Mouse (Mus musculus) testis, adult 2 months (tissue): ENCODE measurements around the gene B3galt4. TPM values are rescaled to one million over a fixed set of nuclear protein-coding genes. Genes with fewer than 3 reads are reported as not detected.
A peak's percentile ranks its signal among the peaks of the same experiment; 100 is the strongest.

Experiments
- H3K27ac ChIP-seq: fragments of 200-500 bp; 2 replicates; pipeline ENCODE4 v1.5.1; 2012; ENCODE audit warnings: low read depth, low read length; ENCODE audit not compliant: control insufficient read depth, insufficient read depth
- H3K27me3 ChIP-seq: fragments of 200-500 bp; 2 replicates; pipeline ENCODE4 v1.6.1; 2012; ENCODE audit warnings: mild to moderate bottlenecking, low read length, moderate library complexity; ENCODE audit not compliant: control insufficient read depth, insufficient read depth
- H3K36me3 ChIP-seq: fragments of 200-500 bp; 2 replicates; pipeline ENCODE4 v1.6.1; 2012; ENCODE audit warnings: mild to moderate bottlenecking, low read length; ENCODE audit not compliant: control insufficient read depth, insufficient read depth
- H3K4me1 ChIP-seq: fragments of 200-500 bp; 2 replicates; pipeline ENCODE4 v1.6.1; 2012; ENCODE audit warnings: low read length; ENCODE audit not compliant: control insufficient read depth, insufficient read depth
- H3K4me3 ChIP-seq: fragments of 200-500 bp; 2 replicates; pipeline ENCODE4 v1.5.1; 2012; ENCODE audit warnings: low read depth, mild to moderate bottlenecking, low read length, moderate library complexity, mixed read lengths; ENCODE audit not compliant: control insufficient read depth
- CTCF ChIP-seq: fragments of 200-500 bp; IDR thresholded peaks from 2 replicates; pipeline ENCODE4 v1.5.1; 2012; ENCODE audit warnings: low read depth, mild to moderate bottlenecking, inconsistent platforms, low read length, moderate library complexity; ENCODE audit not compliant: control insufficient read depth, insufficient read depth, insufficient replicate concordance
- POLR2A ChIP-seq: fragments of 200-500 bp; IDR thresholded peaks from 2 replicates; pipeline ENCODE4 v1.6.1; 2012; ENCODE audit warnings: low read depth, mild to moderate bottlenecking, inconsistent platforms, low read length, moderate library complexity; ENCODE audit not compliant: control insufficient read depth
- polyA plus RNA-seq: library from polyadenylated mRNA; depleted of rRNA; stranded (reverse); fragments of >200 nt; gene quantifications from 2 replicates; pipeline ENCODE4 v1.2.3, GENCODE M21; 2012

The B3galt4 gene
- polyA plus RNA-seq, 1 experiment, result 9.1 TPM

DNA sequence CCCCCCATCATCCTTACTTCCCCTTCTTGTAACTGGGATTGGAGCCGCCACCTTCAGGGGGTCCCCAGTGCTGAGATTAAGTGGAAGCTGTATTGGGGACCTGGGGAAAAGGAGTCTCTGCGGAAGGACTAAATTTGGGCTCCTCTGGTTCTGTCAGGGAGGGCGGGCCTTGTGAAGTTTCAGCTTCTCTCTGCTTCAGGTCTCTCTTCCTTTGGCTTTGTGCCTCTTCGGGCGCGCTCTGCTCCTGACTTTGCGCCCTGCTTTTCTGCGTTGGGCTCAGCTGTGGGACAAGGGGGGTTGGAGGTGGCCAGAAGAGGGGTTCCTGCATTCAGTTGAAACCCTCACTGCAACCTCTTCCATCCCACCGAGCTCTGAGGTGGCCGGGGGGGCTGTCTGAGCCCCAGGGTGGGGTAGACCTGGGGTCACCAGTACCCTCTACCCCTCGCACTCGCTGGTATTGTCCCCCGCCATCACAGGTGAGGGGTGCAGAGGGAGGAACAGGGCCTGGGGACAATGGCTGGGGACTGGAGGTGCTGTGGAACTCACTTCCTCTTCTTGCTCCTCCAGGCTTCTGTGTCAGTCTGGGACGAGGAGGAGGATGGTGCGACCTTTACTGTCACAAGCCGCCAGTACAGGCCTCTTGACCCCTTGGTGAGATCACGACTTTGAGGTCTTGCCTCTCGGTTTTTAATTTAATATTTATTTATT is 20.0 kb downstream of the B3galt4 start:
- Histone ChIP-seq H3K36me3 (no peaks in the 10 kb centered on the region), H3K27ac (no peak overlapping the region), H3K4me1 (peaks cover 10% of the 10 kb centered on the region), H3K4me3 (peak overlapping the region; percentile 82), H3K27me3 (no peaks in the 10 kb centered on the region)
- no peak for TF ChIP-seq CTCF
- no peak for TF ChIP-seq POLR2A

DNA sequence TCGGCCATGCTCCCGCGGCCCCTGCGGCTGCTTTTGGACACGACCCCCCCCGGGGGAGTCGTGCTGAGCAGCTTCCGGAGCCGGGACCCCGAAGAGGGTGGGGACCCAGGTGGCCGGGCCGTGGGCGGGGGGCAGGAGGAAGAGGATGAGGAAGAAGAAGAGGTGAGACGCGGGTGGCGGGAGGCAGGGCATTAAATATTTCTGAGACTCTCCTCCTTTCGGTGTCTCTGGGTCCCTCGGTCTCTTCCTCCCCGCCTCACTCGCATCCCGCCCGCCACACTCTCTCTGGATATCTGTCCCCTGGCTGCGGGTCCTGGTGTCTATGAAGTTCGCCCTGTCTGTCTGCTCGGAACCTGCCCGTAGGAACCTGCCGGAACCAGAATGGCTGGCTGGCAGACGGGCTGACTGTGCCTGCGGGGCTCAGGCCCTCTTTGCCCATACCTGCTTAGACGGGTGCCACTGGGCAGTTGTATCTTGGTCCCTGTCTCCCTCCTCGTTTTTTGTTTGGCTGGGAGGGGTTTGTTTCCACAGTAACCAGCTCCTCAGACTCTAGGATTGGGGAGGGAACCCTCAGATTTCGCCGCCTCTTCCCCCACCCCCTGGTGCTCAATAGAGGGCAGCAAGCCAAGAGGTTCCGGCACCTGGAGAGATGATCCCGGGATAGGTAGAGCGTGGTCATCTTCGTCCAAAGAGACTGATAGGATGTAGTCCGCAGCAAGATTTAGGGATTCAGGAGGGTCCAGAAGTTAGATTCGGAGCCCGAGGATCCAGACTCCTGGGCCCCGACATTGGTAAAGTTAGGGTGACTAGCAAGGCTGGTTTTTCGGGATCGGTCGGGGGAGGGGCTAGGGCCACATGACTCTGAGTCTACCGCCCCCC is 20.8 kb downstream of the B3galt4 start:
- H3K4me3 ChIP-seq, result peak overlapping the region; percentile 82
- no peak for TF ChIP-seq POLR2A
- no peaks in the 10 kb centered on the region for H3K27me3 ChIP-seq
- H3K27ac ChIP-seq, result no peak overlapping the region
- no peaks in the 10 kb centered on the region for H3K36me3 ChIP-seq
- peaks cover 10% of the 10 kb centered on the region for H3K4me1 ChIP-seq

DNA sequence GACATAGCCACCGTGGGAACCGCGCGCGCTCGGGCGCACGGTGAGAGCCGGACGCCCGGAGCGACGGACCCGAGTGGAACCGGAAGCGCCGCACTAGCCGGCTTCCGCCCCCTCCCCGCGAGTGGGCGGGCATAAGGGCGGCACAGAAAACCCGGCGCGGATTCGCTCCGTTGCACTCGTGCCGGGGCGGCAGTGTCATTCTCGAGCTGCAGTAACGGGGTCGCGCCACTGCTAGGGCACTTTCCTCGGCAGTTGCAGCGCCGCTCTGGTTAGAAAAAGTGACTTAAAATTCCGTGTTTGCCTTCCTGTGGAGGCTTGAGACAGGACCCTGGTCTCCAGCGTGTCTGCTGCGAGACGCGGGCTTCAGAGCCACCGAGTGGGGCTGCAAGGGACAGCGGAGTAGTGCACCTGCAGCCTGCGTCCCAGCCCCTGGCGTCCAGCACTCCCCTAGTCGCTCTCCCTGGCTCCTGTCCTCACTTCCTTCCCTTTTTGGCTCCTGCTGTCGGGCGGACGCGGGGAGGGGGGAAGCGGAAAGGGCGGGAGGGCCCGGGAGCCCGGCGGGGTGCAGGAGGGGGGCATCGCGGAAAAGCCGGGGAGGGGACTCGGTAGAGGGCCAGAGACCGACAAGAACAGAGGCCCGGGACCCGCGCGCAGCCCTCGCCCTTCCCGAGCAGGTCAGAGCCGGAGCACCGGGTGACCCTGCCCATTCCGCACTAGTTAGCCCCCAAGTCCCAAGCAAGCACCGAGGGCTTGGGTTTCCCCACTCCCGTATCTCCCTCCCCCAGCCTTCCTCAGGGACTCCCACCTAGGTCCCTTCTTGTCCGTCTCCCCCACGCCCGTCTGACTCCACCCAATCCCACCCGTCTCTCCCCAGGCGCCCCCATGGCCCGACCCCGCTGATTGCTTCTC is 21.7 kb downstream of the B3galt4 start, which contains the start of gene Rgl2:
Gene Rgl2 (plus strand): TSS at position 173 of the 909 bp plus-strand sequence.
- peak within 1 kb of the TSS; percentile 56 for H3K27ac ChIP-seq
- no peaks in the 10 kb centered on the region for H3K36me3 ChIP-seq
- peak within 1 kb of the TSS; percentile 82 for H3K4me3 ChIP-seq
- no peak for TF ChIP-seq CTCF
- peak; percentile 67; the same call in 1 of the 2 replicates for TF ChIP-seq POLR2A
- H3K27me3 ChIP-seq, result no peaks in the 10 kb centered on the region
- H3K4me1 ChIP-seq, result peaks cover 10% of the 10 kb centered on the region

DNA sequence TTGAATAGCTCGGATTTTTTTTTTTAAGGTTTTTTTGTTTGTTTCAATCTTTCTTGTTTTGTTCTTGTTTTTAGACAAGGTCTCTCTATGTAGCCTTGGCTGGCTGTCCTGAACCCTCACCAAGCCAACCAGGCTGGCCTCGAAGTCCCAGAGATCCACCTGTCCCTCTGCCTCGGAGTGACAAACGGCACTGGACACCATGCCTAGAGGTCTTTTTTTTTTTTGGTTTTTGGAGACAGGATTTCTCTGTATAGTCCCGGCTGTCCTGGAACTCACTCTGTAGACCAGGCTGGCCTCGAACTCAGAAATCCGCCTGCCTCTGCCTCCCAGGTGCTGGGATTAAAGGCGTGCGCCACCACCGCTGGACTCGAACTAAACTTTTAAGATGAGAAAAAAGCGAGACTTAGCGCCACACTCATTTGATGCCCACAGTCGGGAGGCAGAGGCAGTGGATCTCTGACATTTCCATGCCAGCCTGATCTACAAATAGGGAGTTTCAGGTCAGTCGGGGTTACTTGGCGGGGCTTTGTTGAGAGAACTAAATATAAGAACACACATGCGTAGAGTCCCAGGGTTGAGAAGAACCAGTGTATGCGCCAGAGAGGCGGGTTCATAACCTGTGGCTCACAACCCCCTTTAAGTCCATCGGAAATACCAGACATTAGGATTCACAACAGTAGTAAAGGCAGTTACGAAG is 22.9 kb downstream of the B3galt4 start:
- Histone ChIP-seq H3K27ac (no peak overlapping the region), H3K4me3 (peak overlapping the region; percentile 78), H3K36me3 (no peaks in the 10 kb centered on the region), H3K4me1 (peaks cover 10% of the 10 kb centered on the region), H3K27me3 (no peaks in the 10 kb centered on the region)
- TF ChIP-seq POLR2A, result no peak
- no peak for TF ChIP-seq CTCF

DNA sequence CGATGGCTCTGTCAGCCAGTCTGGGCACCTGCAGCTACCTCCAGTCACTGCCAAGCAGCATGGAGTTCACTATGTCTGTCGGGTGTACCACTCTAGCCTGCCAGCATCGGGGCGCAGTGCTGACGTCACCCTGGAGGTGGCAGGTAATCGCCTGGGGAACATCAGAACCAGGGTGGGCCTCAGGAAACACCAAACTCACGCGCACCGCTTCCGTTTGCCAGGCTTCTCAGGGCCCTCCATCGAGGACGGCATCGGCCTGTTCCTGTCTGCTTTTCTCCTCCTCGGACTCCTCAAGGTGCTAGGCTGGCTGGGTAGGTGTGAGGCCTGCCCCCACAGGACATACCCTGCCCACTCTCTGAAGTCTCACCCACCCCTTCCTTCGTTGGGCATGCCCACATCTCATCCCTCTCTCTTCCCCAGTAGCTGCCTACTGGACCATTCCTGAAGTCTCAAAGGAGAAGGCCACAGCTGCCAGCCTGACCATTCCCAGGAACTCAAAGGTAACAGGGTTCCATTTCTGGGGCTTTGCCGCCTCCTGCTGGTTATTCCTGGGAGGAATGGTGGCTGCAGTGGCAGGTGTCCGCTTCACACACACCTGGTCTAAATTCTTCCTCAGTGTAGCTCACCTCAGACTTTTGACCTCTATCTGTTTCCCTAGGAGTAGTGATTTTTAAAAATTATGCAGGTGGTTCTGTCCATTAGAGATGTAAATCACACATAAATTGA is 24.9 kb downstream of the B3galt4 start:
- Histone ChIP-seq H3K27ac (no peak overlapping the region), H3K36me3 (no peaks in the 10 kb centered on the region), H3K4me3 (no peak overlapping the region), H3K27me3 (no peaks in the 10 kb centered on the region), H3K4me1 (peaks cover 8% of the 10 kb centered on the region)
- TF ChIP-seq CTCF, result no peak
- no peak for TF ChIP-seq POLR2A
